Mouse (Mus musculus): Measurements from ENCODE around the gene Ptprj.
A peak's percentile ranks its signal among the peaks of the same experiment; 100 is the strongest.

Ptprj gene

DNA sequence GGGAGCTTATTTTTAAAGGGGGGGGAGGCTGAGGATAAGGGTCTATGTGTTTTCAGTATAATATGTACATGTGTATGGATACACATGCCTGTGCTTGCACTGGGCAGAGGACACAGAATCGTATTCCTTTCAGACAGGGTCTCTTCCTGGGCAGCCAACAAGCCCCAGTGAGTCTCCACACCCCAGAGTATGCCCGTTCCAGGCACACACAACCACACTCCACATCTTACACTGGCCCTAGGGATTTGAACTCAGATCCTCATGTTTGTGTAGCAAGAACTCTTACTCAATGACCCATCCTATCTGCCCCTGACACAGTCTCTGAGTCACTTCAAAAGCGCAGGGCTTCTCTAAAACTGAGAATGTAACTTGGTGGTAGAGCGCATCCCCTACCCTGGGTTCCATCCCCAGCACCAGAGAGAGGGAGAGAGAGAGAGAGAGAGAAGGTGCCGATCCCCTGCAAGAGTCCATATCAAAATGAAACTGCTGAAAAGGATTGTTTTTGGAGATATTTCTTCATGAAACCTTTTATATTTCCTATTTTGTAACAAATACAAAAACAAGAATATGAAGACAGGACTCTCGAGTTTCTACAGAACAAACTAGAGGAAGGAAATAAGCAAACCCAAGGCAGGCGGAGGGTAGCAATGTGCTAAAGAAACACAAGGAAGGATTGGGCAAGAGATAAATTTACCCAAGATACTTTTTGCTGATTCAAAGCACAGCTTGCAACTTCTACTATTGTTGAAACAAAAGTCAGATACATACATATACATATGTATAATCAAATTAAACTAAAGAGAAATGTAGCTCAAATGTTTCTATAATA is 2.8 kb downstream of the Ptprj start:
- DNase-seq (ENCODE audit: extremely low spot score, low spot score): peak; percentile 12

- DNase-seq (ENCODE audit: extremely low spot score, low spot score): peak; percentile 12
These were observed 3.5 kb downstream of the Ptprj start for GRCm38 (mm10) chr2:90576936-90577335.

GRCm38 (mm10) chr2:90576411-90576810 is 4.0 kb downstream of the Ptprj start:
- no peak for DNase-seq (ENCODE audit: extremely low spot score, low spot score)

DNA sequence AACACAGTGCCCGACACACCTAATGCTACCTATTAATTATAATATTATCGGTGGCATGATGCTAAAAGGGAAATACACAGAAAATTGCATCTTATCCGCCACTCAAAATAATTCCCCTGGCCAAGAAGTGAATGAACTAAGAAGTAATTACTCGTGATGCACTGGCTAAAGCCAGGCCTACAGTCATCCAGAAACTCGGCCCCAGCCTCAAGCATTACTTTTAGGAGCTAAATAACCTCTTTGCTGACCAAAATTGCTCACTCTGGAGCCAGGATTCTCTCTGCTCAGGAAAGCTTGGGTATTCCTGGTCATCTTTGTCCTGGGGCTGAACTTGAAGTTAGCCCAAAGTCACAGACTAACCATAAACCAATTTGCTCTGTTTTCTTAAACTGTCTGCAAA is 4.7 kb downstream of the Ptprj start:
- DNase-seq (ENCODE audit: extremely low spot score, low spot score): no peak

DNA sequence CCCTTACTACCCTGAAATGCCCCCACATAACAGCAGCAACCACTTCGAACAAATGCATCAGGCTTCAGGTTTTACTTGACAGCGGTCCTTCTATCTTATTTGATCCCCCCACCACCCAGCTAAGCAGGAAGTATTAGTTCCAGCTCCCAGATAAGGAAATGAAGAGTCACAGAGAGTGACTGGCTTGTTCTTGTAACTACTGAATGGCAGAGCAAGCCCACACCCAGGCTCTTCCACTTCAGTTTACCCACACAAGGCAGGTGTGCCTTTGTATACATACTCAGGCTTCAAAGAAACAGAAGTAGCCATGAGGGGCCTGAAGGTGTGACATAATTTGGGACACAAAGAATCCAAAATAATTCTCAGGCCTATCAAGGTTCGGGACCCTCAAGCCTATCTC is 5.3 kb downstream of the Ptprj start:
- DNase-seq (ENCODE audit: extremely low spot score, low spot score): no peak

DNA sequence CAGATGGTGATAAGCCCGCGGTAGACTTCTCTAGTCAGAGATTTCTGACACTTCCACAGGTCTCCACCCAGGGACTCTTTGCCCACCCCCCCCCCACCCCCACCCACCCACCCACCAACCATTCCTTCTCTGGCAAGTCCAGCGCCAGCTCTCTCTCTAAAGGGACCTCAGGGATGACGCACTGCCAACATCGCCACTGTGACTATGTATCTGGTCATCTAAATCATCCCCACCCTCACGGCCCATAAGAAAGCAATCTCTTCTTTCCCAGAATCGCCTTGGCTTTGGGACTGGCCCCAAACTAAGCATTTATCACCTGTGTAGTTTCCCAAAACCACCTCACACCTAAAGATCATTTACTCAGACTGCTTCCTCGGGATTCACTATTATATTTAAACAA is 5.9 kb downstream of the Ptprj start:
- DNase-seq (ENCODE audit: extremely low spot score, low spot score): no peak

- peak; percentile 12 for DNase-seq (ENCODE audit: extremely low spot score, low spot score)
These were observed 6.6 kb downstream of the Ptprj start for GRCm38 (mm10) chr2:90573640-90574526.

DNA sequence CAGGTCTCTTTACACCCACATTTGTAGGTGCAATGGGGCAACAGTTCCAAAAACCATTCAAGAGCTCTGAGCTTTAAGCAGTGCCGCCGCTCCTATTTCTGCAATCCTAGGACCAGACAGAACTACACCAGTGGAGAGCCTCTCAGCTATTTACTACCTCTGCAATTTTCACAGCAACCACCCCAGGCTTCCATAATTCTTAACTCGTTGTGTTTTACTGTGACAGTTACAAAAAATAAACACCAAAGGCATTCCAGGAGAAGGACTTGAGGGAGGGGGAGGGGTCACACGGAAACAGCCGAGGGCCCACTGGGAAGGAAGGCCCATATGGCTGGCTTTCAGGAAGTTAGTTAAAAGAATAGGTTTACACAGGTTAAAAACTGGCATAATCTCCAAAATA is 8.3 kb downstream of the Ptprj start:
- DNase-seq (ENCODE audit: extremely low spot score, low spot score): peak; percentile 12

- DNase-seq (ENCODE audit: extremely low spot score, low spot score): peak; percentile 9
These were observed 9.0 kb downstream of the Ptprj start for GRCm38 (mm10) chr2:90571399-90571798.

- DNase-seq (ENCODE audit: extremely low spot score, low spot score): no peak
These were observed 9.6 kb downstream of the Ptprj start for GRCm38 (mm10) chr2:90570871-90571270.

DNA sequence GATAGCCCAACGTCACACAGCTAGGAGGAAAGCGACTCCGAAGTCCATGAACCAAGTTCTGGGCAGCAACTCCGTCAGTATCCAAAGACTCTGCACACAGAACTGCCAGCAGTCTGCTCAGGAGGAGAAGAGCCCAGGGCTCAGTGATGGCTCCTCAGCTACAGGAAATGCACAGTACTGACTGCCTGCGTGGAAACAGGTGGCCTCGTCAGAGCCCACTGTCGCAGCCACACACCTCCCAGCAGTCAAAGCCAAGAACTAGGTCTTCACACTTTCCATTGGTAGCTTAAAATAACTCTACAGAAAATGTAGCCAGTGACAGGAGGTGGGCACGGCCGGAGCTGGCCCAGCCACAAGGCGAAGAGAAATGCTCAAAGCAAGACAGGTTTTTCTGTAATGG is 10.2 kb downstream of the Ptprj start:
- no peak for DNase-seq (ENCODE audit: extremely low spot score, low spot score)

DNA sequence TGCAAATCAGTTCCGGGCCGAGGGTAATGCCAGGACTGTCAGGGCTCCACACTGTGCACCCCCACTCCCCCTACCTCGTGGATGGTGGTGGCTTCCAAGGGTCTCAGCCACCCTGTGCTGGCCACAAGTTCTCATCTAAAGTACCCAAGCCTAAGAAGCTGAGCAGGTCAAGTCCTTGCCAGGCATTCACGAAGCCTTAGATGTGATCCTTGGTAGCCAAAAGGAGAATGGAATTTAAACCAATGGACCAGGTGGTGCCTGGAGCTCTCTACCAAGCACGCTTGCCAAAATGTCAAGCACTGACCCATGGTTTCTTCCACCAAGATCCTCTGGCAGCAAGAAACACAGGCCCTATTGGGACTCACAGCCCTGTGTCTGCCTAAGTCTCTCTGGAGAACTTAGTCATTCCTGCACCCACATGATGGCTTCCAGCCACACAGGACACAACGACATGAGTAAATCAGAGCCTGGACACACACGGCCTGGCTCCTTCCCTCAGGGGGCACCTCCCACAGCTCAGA is 11.4 kb downstream of the Ptprj start:
- DNase-seq (ENCODE audit: extremely low spot score, low spot score): no peak

DNA sequence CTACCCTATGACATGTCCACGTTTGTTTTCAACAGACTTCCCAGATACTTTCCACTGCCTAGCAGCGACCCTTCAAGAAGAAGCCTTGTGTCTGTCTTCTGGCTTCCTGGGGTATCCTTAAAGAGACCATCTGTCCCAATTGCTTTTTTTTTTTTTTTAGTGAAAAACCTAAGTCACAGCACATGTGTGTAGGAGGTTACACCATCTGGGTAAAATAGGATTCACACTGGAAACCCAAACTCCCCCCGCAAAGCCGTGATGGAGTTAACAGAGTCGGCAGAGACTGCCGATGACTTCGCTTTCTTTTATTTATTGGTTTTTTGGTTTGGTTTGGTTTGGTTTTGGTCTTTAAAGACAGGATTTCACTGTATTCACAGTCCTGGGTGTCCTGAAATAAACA is 12.4 kb downstream of the Ptprj start:
- DNase-seq (ENCODE audit: extremely low spot score, low spot score): no peak

- DNase-seq (ENCODE audit: extremely low spot score, low spot score): no peak
These were observed 13.5 kb downstream of the Ptprj start for GRCm38 (mm10) chr2:90566773-90567528.

DNA sequence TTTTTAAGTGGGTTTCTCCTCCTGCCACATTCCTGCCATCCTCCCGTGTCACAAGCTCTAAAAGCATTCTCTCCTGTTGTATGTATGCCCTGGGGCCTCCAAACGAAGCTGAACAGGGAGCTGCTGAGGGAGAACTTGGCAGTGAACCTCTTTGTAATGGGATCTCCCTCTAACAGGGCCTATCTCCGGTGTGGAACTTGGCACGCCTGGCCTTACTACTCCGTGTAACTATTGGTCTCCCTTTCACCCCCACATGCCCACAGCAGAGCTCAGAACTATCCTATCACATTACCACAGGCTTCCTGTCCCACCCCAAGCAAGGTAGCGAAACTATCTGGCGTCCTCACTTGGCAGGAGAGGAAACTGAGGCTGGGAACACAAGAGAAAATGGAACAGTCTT is 14.4 kb downstream of the Ptprj start:
- no peak for DNase-seq (ENCODE audit: extremely low spot score, low spot score)

DNA sequence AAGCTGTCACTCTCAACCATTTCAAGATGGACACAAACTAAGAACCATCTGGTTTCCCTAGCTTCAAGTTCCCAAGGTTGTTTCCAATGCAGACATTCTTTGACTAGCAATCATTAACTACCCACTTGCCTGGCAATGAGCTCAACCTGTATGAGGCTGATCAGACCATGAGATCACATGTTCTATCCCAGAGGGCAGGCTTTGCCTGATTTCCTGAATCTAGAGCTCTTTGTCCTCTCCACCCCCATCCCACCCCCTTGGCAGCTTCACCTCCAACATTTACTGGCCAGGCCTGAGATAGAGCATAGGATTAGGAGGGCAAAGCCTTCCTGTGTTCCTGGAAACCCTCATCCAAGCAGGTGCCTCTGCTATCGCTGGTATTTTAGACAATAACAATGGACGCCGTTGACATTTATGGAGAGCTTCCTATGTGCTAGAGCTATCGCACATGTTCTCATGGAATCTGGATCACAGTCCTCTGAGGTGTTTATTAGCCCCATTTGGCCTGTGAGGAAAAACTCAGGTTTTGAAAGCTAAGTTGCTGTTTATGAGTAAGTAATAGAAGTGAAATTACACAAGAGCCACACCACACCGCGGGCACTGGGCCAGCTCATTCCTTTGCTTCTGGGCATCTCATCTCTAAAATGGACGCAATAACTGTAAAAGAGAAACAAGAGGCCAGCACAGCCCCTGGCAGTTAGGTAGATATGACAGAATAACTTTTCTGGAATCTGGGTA is 15.1 kb downstream of the Ptprj start:
- no peak for DNase-seq (ENCODE audit: extremely low spot score, low spot score)

DNA sequence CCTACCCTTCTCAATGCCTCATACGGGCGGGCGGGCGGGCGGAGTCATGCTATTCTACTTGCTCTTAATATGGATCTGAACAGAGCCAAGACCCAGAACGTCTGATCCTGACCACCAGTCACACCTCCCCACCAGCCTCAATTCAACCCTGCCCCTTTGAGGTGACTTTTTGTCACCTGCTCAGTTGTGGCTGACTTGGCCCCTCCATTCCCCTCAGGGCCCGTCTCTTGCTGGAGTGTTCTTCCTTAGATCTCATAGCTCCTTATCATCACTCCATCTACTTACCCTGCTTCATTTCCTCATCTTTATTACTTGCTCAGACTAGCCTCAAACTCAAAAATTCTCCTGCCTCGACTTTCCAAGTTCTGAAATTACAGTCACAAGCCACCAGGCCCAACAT is 15.9 kb downstream of the Ptprj start:
- no peak for DNase-seq (ENCODE audit: extremely low spot score, low spot score)

- no peak for DNase-seq (ENCODE audit: extremely low spot score, low spot score)
These were observed 17.3 kb downstream of the Ptprj start for GRCm38 (mm10) chr2:90563171-90563570.

- no peak for DNase-seq (ENCODE audit: extremely low spot score, low spot score)
These were observed 18.2 kb downstream of the Ptprj start for GRCm38 (mm10) chr2:90562126-90562670.

- no peak for DNase-seq (ENCODE audit: extremely low spot score, low spot score)
These were observed 20.1 kb downstream of the Ptprj start for GRCm38 (mm10) chr2:90560197-90560843.
